Mouse (Mus musculus) lung, postnatal 4 days (tissue): ENCODE measurements around the gene Lsm2.

Experiments used
- DNase-seq, 2 experiments: peaks; one replicate each; pipeline ENCODE4 v3.0.0; 2021

Lsm2 gene

DNA sequence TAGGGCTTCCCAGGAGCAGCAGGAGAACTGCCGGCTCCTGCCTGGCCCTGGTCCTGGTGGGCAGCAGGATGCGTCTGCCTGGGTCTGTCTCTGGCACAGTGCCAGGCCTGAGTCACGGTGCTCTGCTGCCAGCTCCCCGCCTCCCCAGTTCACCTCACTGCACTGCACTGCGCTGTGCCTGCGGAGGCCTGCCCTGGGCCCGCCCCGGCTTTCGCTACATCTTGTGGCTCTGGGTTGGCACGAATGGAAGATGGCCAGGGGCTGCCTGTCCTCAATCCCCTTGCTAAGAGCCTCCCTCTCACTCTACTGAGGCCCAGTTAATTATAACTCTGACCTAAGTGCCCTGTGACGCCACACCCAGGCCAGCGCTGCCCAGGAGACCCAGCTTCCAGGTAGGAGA, 34.7 kb downstream of the Lsm2 start, which contains the start of gene Vwa7:
TSS of gene Vwa7 (plus strand) at position 204 of the 400 bp plus-strand sequence.
- DNase-seq = peak; percentile 41 to 57

DNA sequence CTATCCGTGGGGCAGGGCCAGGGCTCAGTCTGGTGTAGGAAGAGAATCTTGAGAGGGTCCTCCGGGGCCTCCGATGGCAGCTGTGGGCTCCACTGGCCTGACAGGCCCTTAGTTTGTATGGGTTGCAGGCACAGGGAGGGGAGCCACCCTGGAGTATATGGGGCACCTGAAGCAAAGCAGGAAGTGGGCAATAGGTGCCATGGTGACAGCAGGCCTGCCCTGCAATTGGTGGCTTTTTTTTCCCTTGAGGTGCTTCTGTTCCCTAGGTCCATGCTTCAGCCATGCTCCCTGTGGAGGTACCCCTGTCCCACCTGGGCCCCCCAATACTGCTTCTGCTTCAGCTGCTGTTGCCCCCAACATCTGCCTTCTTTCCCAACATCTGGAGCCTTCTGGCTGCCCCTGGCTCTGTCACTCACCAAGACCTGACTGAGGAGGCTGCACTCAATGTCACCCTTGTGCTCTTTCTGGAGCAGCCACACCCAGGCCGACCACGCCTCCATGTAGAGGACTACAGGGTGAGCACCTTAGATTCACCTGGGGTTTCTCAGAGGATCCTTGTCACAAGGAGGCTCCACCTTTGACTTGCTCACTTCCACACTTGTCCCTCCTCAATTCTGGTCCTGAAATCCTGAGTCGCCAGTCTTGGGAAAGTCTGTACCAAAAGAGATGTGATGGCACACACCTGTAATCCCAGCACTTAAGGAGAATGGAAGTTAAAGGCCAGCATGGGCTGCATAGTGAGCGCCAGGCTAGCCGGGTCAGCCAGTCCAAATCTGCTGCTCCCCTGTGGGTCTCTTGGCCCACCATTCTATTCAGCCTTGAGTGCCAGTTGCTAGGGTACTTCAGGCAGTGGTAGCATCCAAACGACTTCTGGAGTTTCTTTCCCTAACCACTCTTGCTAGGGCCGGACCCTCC, 35.4 kb downstream of the Lsm2 start:
- no peak for DNase-seq

DNA sequence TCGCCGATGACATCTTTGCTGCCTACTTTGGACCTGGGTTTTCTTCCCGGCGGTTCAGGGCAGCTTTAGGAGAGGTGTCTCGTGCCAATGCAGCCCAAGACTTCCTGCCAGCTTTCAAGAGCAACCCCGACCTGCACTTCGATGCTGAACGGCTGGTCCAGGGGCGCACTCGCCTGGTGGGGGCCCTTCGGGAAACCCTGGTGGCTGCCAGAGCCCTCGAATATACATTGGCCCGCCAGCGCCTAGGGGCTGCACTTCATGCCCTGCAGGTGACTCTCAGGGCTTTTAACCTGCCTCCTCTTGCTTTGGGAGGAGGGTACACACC, 36.0 kb downstream of the Lsm2 start:
- no peak for DNase-seq

DNA sequence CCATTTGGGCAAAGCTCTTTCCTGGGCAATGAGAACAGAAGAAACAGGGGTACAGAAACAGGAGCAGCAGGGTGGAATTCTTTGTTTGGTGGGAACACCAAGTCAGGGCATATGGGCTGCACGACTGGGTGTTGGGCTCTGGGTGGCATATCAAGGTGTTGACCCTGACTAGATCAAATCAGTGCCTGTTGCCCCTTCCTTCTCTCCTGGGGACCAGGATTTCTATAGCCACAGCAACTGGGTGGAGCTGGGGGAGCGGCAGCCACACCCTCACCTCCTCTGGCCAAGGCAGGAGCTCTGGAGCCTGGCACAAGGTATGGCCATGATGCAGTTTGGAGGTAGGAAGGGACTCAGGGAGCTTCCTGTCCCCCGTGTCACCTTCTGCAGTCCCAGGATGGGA, 36.5 kb downstream of the Lsm2 start:
- no peak for DNase-seq

DNA sequence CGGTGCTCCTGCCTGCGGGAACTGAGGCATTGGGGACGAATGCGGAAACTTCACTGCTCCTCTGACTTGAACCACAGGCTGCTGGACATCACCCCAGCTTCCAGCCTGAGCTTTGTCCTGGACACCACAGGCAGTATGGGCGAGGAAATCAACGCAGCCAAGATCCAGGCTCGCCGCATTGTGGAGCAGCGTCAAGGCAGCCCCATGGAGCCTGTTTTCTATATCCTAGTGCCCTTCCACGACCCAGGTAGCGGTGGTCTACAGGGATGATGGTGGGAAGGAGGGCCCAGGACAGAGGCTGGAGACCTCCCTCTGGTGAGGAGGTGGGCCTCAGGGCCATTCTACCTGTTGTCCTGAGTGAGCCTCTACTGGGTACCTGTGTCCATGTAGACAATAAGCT, 38.2 kb downstream of the Lsm2 start:
- DNase-seq = no peak

DNA sequence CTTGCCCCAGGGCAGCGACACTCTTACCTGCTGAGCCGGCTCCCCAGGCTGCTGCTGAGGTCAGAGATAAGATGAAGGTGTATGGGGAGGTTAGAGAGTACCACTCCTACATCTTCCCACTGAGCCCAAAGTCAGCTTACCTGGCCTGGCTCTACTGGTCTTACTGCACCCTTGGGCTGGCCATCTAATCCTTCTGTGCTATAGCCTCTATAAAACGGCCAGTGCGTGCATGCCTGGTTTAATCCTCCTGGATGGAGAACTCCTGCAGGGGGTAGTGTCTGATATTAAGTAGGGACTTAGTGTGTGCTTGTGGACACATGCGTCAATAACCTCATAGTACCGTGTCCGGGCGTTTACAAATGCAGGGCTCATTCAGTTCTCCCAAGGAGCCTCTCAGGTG, 38.9 kb downstream of the Lsm2 start:
- DNase-seq = no peak

DNA sequence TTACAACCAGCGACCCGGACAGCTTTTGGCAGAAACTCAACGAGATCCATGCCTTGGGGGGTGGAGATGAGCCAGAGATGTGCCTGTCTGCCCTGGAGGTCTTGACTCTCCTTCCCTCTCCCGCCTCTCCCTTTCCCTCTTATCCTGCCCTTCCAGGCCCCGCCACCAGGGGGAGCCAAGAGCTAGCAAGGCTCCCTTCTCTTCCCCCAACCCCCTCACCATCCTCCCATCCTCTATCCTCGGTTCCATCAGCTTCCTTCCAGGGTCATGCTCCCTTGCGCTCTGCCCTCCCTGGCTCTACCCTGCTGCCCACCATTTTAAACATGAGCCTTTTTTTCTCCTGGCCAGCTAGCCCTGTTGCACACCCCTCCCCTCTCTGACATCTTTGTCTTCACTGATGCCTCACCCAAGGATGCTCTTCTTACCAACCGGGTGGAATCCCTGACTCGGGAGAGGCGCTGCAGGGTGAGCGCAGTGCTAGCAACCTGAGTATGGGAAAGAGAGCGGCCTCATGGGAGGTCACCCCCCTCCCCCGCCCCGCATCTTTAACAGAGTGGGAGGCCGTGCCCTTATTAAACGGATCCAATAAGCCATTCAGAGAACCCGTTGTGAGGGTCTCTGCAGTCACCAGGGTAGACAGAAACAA, 39.6 kb downstream of the Lsm2 start:
- peak; percentile 85 to 92 for DNase-seq

DNA sequence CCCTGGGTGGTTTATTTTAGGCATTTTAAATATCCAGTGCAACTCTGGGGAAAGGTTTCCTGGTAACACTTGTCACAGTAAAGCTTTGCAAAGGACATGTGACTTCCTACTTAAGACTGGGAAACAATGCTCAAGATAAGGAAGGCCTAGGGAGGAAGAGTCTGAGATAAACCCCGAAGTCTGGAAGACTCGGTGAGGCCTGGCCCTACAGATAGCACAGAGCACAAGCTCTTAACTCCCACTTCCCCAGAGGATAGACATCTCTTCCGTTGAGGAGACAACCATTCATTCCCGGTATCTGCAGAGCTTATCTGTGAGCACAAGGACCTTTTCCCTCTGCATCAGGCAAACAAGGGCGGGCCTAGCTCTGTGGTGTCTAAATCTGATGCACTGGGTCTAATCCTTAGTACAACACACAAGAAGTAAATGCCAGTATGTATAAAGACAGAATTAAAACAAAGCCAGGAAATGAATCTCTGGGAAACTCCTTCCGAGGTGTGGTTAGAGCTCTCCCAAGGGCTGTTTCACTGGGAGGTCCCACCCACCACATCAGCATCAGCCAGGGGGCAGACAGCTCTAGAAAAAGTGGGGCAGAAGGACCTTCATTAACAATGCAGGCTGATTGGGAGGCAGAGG, 40.3 kb downstream of the Lsm2 start:
- peak; percentile 54 to 72 for DNase-seq

DNA sequence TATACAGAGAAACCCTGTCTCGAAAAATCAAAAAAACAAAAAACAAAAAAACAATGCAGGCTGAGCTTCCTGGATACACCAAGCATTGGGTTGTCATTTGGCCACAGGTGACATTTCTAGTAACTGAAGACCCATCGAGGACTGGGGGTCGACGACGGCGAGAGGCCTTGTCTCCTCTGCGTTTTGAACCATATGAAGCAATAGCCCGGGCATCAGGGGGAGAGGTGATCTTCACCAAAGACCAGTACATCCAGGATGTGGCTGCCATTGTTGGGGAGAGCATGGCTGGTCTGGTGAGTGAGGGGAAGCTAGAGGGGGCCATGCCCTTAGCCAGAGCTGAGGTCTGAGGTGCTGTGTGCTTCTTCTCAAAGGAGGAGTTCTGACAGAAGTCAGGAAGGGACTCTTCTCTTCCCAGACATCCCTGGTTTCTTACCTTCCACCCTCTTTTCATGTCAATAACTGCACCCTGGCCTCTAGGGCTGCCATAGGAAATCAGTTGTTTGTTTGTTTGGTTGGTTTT, 40.9 kb downstream of the Lsm2 start:
- DNase-seq = no peak

DNA sequence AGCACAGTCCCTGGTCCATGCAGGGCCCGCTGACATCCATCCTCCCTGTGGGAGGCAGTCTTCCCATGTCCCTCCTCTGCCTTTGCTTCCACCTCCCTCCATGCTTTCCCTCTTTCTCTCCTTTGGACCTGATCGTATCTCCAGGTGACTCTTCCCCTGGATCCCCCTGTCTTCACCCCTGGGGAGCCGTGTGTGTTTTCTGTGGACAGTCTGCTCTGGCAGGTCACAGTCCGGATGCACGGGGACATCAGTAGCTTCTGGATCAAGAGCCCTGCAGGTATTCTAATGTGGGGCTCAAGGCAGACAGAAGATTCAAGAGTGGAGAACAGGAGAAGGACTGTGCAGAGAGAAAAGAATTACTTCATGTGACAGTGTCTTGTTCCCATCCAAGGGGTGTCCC, 41.6 kb downstream of the Lsm2 start:
- no peak for DNase-seq

DNA sequence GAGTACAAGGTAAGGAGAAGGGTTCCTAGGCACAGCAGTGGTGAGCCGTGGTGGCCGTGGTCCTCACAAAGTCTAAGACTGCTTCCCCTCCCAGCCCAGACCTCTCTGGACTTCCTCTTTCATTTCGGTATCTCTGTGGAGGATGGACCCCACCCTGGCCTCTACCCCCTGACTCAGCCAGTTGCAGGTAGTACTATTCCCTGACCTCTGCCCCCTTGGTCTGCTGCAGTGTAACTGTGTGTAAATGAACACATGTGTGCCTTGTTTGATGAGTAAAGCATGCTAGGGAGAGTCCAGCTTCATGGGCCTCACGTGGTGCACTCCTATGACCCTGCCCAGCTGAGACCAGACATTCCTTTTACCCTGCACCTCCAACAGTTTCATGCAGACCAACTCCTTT, 42.1 kb downstream of the Lsm2 start:
- DNase-seq = peak in 1 of 2 experiments; percentile 23

DNA sequence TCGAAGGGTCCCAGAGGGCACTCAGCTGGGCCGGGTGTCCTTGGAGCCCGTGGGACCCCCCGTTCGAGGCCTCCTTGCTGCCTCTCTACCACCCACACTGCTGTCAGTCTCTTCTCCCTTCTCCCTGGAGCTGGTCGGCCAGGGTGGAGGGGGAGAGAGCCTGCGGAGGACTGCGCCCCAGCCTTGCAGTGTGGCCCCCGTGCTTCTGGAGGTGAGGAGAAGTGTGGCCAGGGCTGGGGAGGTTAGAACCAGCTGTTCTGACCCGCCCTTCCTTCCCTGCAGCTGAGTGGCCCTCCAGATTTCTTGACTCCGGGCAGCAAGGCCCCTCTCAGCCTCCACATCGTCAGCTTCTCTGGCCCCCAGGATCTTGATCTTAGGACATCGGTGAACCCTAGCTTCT, 42.6 kb downstream of the Lsm2 start:
- peak in 1 of 2 experiments; percentile 18 for DNase-seq

DNA sequence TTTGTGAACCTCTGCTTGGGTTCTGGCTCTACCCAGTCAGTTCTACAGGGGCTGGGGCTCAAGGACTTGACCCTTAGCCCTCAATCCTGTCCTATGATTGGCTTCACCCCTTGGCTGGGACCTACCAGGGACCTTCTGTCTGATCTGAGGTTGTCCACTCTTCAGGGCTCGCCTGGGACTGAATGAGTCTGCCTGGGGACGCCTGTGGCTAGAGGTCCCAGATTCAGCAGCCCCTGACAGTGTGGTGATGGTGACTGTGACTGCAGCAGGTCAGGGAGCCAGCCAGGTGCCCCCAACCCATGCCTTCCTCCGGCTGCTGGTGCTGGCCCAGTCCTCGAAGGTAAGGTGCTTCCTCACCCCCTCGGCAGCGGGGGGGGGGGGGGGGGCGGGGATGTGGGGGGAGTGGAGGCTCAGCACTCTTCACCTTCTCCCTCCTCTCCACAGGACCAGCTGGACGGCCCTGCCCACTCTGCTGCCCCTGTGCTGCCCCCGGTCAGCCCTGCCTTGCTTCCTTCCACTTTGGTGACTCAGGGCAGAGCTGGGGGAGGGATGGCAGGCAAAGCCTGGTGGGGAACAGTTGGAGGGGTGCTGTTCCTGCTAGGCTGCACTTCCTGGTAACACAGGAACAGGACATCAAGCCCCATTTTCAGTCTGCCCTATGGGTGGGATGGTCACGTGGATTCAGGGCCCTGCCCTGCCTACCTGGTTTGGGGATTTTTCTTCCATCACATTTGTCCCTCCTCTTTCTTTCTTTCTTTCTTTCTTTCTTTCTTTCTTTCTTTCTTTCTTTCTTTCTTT, 43.2 kb downstream of the Lsm2 start:
- peak; percentile 49 to 58 for DNase-seq

DNA sequence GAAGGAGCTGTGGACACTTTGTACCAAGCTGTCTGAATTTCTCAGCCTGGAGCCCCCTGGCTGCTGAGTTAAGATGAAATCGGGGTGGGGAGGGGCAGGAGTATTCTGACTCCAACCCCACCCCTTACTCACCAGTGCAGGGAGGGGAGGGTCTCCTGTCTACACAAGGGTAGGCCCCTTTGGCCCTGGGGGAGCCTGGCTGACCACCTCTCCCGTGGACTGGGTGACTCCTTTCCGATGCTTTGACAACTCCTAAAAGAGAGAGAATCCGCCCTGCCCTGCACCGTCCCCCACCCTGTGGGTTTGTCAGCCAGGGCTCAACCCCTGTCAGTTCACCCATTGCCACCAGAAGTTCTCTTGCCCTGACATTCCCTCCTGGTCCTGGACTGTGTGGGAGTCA, 44.5 kb downstream of the Lsm2 start:
- DNase-seq = peak in 1 of 2 experiments; percentile 17

DNA sequence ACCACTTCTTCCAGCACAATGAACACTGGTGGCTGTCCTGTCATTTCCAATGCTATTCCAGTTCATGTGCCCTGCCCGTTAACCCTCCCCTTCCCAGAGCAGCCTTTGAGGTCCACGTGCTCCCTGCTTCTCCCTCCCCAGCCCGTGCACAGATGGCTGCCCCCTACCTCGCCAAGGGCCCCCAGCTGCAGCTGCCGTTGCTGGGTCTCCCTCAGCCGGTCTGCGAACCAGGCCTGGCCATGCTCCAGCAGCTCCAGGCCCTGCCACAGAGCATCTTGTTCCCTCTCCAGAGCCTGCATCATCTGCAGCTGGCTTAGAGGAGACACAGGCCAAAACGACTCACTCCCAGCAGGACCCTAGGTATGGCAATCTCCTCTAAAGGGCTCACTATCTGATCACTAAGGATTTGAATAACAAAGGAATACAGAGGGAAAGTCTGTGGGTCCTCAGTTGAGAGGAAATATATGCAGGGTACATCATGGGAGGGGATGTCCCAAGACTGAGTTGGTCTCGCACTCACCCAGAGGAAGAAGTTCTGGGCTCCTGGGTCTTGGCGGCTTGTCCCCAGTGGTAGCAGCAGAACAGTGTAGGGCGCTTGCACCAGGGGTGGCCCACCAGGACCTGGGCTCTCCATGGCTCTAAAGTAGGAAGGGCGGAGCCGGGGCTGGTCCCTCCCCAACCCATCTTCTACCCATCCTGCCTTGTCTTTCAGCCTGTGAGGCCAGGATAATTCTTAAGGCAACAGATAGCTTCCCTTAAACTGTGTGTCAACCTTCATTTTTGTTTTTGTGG, 45.8 kb downstream of the Lsm2 start, which contains the start of gene Sapcd1:
TSS of gene Sapcd1 (minus strand) at position 740 of the 792 bp plus-strand sequence.
- peak in 1 of 2 experiments; percentile 52 for DNase-seq

DNA sequence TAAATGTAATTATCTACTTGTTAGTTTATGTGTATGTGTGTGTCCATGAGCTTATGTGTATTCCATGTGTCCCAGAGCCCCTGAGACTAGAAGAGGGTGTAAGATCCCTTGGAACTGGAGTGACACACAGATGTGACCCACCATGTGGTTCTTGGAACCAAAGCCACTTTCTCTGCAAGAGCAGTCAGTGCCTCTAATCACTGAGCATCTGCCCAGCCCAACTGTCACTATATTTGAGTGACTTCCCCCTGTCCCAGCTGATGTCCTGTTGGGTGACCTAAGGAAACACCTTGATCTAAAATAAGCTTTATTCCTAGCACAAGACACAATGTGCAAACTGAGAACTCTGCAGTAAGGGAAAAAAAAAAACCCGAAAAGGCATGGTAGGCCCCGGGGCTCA, 46.7 kb downstream of the Lsm2 start:
- no peak for DNase-seq

DNA sequence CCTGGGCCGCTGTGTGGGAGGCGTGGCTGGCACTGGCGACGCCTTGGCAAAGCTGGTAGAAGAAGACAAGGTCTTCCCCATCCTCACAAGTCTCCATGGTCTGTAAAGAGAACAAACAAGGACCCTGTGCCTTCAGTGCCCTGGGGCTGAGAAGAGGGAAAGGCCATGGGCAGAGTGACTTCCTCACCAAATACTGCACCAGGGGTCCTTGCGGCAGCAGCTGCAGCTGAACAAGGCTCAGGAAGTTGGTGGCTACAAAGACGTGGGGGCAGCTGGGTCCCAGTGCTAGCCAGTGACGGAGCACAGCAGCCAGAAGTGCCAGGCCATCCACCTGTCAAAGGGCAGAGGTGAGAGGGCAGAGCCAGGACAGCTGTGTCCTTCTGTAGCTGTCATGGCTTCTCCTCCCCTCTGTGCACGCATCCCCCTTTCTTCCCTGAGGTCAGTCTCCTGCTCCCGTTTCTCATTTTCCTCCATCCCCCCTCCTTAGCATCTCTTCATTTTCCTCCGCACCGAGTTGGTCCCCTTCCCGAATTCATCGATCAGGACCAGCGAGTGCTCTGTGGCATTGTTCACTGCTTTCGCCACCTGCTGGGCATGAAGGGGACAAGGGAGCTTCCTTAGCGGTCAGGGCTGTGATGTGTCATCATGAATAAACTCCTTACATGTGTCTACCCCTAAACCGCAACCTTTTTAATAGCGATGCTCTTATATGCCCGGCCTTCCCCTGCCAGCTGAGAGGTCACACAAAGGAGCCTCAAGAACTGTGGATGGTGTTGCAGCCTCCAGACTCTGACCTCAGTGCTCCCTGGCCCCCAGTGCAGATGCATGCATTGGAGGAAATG, 48.2 kb downstream of the Lsm2 start:
- DNase-seq = peak; percentile 28 to 36

DNA sequence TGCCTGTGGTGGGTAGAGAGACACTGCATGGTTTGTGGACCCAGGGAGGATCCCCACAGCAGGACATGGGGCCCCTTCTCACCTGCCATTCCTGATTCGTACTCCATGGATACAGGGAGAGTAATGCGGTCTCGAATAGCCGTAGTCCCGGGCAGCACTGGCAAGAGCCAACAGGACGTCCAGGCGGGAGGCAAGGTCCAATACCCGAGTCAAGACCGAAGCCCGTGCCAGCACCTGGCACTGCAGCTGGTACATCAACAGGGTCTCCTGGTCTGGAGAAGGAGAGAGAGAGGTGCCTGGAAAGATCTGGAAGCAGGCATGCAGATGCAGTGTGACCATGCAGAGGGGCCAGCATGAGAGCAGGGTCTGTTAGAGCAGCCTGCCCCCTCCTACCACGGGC, 49.6 kb downstream of the Lsm2 start:
- DNase-seq = no peak

DNA sequence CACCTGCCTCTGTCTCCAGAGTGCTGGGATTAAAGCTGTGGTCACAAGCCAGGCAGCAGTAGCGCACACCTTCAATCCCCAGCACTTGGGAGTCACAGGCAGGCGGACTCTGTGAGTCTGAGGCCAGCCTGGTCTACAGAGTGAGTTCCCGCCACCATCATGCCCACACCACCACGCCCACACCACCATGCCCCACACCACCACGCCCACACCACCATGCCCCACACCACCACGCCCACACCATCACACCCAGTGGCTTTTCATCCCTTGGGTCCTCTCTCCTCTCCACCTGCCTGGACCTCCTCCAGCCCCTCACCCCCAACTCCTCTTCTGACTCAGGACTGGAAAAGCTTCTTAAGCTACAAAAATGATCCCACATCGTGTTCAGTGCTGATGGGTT, 50.2 kb downstream of the Lsm2 start:
- peak in 1 of 2 experiments; percentile 18 for DNase-seq

DNA sequence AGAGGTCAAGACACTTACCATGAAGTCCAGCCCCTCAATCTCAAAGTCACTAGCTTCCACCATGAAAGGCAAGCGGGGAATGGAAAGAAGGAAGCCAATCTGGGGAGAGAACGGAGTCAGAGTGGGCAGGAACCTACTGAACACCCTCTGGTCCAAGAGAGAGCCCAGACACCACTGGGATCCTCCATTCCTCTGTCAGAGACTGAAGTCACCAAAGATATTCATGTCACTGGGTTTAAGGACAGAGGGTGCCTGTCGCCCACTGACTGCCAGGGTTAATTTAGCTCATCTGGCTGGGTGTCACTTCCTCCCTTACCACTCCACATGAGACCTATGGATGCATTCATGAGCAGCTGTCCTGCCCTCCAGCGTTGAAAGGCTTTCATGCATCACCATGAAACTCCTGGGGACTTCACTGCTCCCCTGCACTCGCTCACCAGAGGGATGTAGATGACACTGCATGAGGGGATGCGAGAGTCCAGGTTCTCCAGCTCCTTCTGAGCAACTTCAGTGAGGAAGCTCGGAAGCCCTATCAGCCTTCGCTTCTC, 50.7 kb downstream of the Lsm2 start:
- DNase-seq = peak in 1 of 2 experiments; percentile 19
